Mouse (Mus musculus) lung, embryonic 16.5 days (tissue): ENCODE measurements around the gene Adora3. TPM values are rescaled to one million over a fixed set of nuclear protein-coding genes. Genes with fewer than 3 reads are reported as not detected.

ENCODE experiments used
- polyA plus RNA-seq: library from polyadenylated mRNA; unstranded; fragments of >200 nt; fragmentation: Nextera tagmentation; extraction: Ambion mirVana; gene quantifications from 2 replicates; pipeline ENCODE4 v1.2.1, GENCODE M21; 2015

Gene Adora3
- polyA plus RNA-seq, 1 experiment from 2014 or later = 0.45 TPM

Other genes with a start within 250 kb of the Adora3 start
- gene Ddx20, start 183.3 kb upstream of the Adora3 start, polyA plus RNA-seq = 36.5 and 37.0 TPM in 2 replicates
- 2.4 and 2.5 TPM in 2 replicates for gene Inka2, start 166.3 kb upstream of the Adora3 start, polyA plus RNA-seq
- gene Rap1a, start 69.5 kb upstream of the Adora3 start, polyA plus RNA-seq = 126 and 130 TPM in 2 replicates
- gene Tmigd3, start within 50 bp of the Adora3 start, polyA plus RNA-seq = not detected in 2 replicates
- gene I830077J02Rik, start 61.8 kb downstream of the Adora3 start, polyA plus RNA-seq = 0.93 TPM in 2 replicates
- 102 and 117 TPM in 2 replicates for gene Wdr77, start 88.5 kb downstream of the Adora3 start, polyA plus RNA-seq
- 465 and 474 TPM in 2 replicates for gene Atp5f1, start 89.2 kb downstream of the Adora3 start, polyA plus RNA-seq
- gene Ovgp1, start 102.9 kb downstream of the Adora3 start, polyA plus RNA-seq = 0.97 and 2.1 TPM in 2 replicates
- gene Pifo, start 143.8 kb downstream of the Adora3 start, polyA plus RNA-seq = 11.3 and 16.2 TPM in 2 replicates
- not detected in 2 replicates for gene Chil5, start 162.0 kb downstream of the Adora3 start, polyA plus RNA-seq
- 0.35 and 1.1 TPM in 2 replicates for gene Chia1, start 242.4 kb downstream of the Adora3 start, polyA plus RNA-seq